Mouse (Mus musculus): Measurements from ENCODE around the gene Bola1. TPM values are rescaled to one million over a fixed set of nuclear protein-coding genes. Genes with fewer than 3 reads are reported as not detected.

Bola1 gene
- total RNA-seq, 2 experiments from 2014 or later, result 30.6 to 33.1 TPM

- no peak for DNase-seq (ENCODE audit: low spot score in 2 of 2)
These were observed 59.2 kb downstream of the Bola1 start for GRCm38 (mm10) chr3:96160222-96160802.

GRCm38 (mm10) chr3:96159820-96160219 is 59.7 kb downstream of the Bola1 start:
- DNase-seq (ENCODE audit: low spot score in 2 of 2), result no peak

- no peak for DNase-seq (ENCODE audit: low spot score in 2 of 2)
These were observed 64.0 kb downstream of the Bola1 start for GRCm38 (mm10) chr3:96155501-96155900.

GRCm38 (mm10) chr3:96152611-96153010 is 66.9 kb downstream of the Bola1 start:
- DNase-seq (ENCODE audit: low spot score in 2 of 2), result no peak

- no peak for DNase-seq (ENCODE audit: low spot score in 2 of 2)
These were observed 67.7 kb downstream of the Bola1 start for GRCm38 (mm10) chr3:96151836-96152235.

- no peak for DNase-seq (ENCODE audit: low spot score in 2 of 2)
These were observed 71.6 kb downstream of the Bola1 start for GRCm38 (mm10) chr3:96147950-96148349.

Small RNAs within 50 kb of the gene (microRNA-seq; reads per million reads assigned to microRNA genes)
- gene Gm44492 (not detected), gene Gm47311 (not detected), gene Gm47313 (not detected)

Other genes starting within 250 kb of the Bola1 start
- 10 to 100 TPM; 38.5 to 41.6 TPM for gene Plekho1, start 223.7 kb downstream of the Bola1 start, total RNA-seq (2021)
- gene Vps45, start 161.2 kb downstream of the Bola1 start, total RNA-seq (2021), result 10 to 100 TPM; 32.9 to 39.4 TPM
- 10 to 100 TPM; 35.4 to 43.6 TPM for gene Otud7b, start 115.2 kb downstream of the Bola1 start, total RNA-seq (2021)
- 10 to 100 TPM; 15.0 to 22.2 TPM for gene Mtmr11, start 57.7 kb downstream of the Bola1 start, total RNA-seq (2021)
- gene Sf3b4, start 47.4 kb downstream of the Bola1 start, total RNA-seq (2021), result 10 to 100 TPM; 68.9 to 76.8 TPM
- 10 to 100 TPM; 18.1 to 24.7 TPM for gene Sv2a, start 38.6 kb downstream of the Bola1 start, total RNA-seq (2021)
- gene Hist2h2ab, start 156 bp upstream of the Bola1 start, total RNA-seq (2021), result 10 to 100 TPM; 27.8 to 28.5 TPM
- 100 to 1,000 TPM; 211 to 243 TPM for gene Hist2h2ac, start 1.2 kb upstream of the Bola1 start, total RNA-seq (2021)
- gene Hist2h2be, start 1.4 kb upstream of the Bola1 start, total RNA-seq (2021), result 10 to 100 TPM; 12.4 to 13.7 TPM
- 100 to 1,000 TPM; 197 to 262 TPM for gene Hist2h3c2, start 19.4 kb upstream of the Bola1 start, total RNA-seq (2021)
- gene Hist2h2aa2, start 20.6 kb upstream of the Bola1 start, total RNA-seq (2021), result 1,000 to 10,000 TPM; 1,421 to 1,566 TPM
- gene Hist2h2aa1, start 25.8 kb upstream of the Bola1 start, total RNA-seq (2021), result 10 to 100 TPM; 34.3 to 35.1 TPM
- 1 to 10 TPM in 1 of 2 experiments, under 1 TPM in 1; 0.98 to 1.6 TPM for gene Hist2h3c1, start 27.0 kb upstream of the Bola1 start, total RNA-seq (2021)
- gene Hist2h4, start 43.6 kb upstream of the Bola1 start, total RNA-seq (2021), result 100 to 1,000 TPM in 1 of 2 experiments, 10 to 100 TPM in 1; 97.3 to 110 TPM
- 1,000 to 10,000 TPM in 1 of 2 experiments, 100 to 1,000 TPM in 1; 924 to 1,090 TPM for gene Hist2h3b, start 48.9 kb upstream of the Bola1 start, total RNA-seq (2021)
- gene Hist2h2bb, start 50.0 kb upstream of the Bola1 start, total RNA-seq (2021), result 100 to 1,000 TPM; 801 to 997 TPM
- 1 to 10 TPM; 1.1 to 1.8 TPM for gene Fcgr1, start 74.3 kb upstream of the Bola1 start, total RNA-seq (2021)
- gene BC107364, start 232.6 kb upstream of the Bola1 start, total RNA-seq (2021), result not detected

Data from adrenal gland, postnatal 4 days (tissue).